Mouse (Mus musculus): Measurements from ENCODE around the gene Kxd1.
"Not testable (repeated sequence)": the region's sequence is repeated elsewhere in the genome, so short reads cannot be mapped to it uniquely, and the experiment has no call there.

Gene Kxd1

GRCm38 (mm10) chr8:70512253-70512903, 15.4 kb downstream of the Kxd1 start:
- DNase-seq, result no peak

- DNase-seq, result no peak
Observed at GRCm38 (mm10) chr8:70511770-70512169, 16.0 kb downstream of the Kxd1 start.

GRCm38 (mm10) chr8:70511174-70511573, 16.6 kb downstream of the Kxd1 start:
- not testable (repeated sequence) for DNase-seq

GRCm38 (mm10) chr8:70510228-70510915, 17.4 kb downstream of the Kxd1 start, which contains the start of gene Uba52:
Uba52 (minus strand) TSS chr8:70510801.
- peak; percentile 97 to 98 for DNase-seq

- DNase-seq, result no peak
Observed at GRCm38 (mm10) chr8:70509281-70509952, 18.3 kb downstream of the Kxd1 start.

GRCm38 (mm10) chr8:70507027-70507393, 20.7 kb downstream of the Kxd1 start:
- no peak for DNase-seq

- DNase-seq, result peak; percentile 95 to 97
Observed at GRCm38 (mm10) chr8:70506328-70507026, 21.3 kb downstream of the Kxd1 start, which contains the start of gene Rex1bd. Rex1bd (minus strand) TSS chr8:70506752.

- DNase-seq, result peak in 1 of 2 experiments; percentile 32
Observed at GRCm38 (mm10) chr8:70505698-70506327, 21.9 kb downstream of the Kxd1 start.

- DNase-seq, result peak; percentile 80 to 91
Observed at GRCm38 (mm10) chr8:70504851-70505250, 22.9 kb downstream of the Kxd1 start.

- peak; percentile 40 to 59 for DNase-seq
Observed at GRCm38 (mm10) chr8:70504291-70504716, 23.5 kb downstream of the Kxd1 start.

GRCm38 (mm10) chr8:70503062-70503750, 24.6 kb downstream of the Kxd1 start:
- peak; percentile 78 for DNase-seq

- no peak for DNase-seq
Observed at GRCm38 (mm10) chr8:70502540-70502939, 25.2 kb downstream of the Kxd1 start.

- peak; percentile 44 to 52 for DNase-seq
Observed at GRCm38 (mm10) chr8:70501820-70502529, 25.8 kb downstream of the Kxd1 start.

GRCm38 (mm10) chr8:70500386-70501301, 27.1 kb downstream of the Kxd1 start:
- DNase-seq, result peak; percentile 73

GRCm38 (mm10) chr8:70495771-70496062, 32.0 kb downstream of the Kxd1 start:
- DNase-seq, result no peak

- DNase-seq, result no peak
Observed at GRCm38 (mm10) chr8:70495001-70495770, 32.6 kb downstream of the Kxd1 start.

- no peak for DNase-seq
Observed at GRCm38 (mm10) chr8:70494416-70494945, 33.3 kb downstream of the Kxd1 start.

GRCm38 (mm10) chr8:70493692-70494415, 33.9 kb downstream of the Kxd1 start:
- DNase-seq, result no peak

All from cerebellum, postnatal 36 days (tissue).